Mouse (Mus musculus) MEL-GATA-1-ER (cell line): ENCODE data around the gene Cntd1.

Source experiments
- DNase-seq: peaks from one replicate; pipeline ENCODE4 v3.0.0-alpha.2; 2012; ENCODE audit warnings: low read depth; ENCODE audit errors: extremely low read depth

Cntd1 gene

DNA sequence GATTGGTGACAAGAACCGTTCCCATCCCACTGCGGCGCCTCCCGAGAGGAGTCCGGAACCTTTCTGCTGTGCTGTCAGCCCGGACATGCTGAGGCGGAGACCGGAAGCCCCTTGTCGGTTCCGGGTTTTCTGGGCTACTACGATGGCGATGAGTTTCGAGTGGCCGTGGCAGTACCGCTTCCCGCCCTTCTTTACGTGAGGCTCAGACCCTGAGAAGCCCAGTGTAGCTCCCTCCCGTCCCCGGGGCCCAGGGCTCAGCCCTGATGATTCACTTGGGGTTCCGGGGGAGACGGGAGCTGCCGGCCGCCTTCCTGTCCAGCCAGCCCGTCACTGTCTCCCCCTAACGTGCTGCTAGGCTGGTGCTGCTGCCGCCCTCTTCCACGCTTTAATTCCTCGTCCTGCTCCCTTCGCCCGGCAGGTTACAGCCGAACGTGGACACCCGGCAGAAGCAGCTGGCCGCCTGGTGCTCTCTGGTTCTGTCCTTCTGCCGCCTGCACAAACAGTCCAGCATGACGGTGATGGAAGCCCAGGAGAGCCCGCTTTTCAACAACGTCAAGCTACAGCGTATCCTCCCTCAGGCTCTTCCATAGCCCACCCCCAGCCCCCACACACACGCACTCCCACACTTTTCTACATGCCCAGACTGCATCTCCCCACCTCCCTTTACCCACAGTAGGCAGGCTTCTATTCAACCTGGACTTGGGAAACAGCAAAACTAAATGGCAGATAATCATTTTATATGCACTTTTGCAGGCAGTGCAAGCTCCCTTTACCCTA is 25.0 kb upstream of the Cntd1 start, which contains the start of gene Vps25:
Gene Vps25, plus strand, starts transcription at position 95 of the 777 bp plus-strand sequence.
- peak; percentile 81 for DNase-seq

DNA sequence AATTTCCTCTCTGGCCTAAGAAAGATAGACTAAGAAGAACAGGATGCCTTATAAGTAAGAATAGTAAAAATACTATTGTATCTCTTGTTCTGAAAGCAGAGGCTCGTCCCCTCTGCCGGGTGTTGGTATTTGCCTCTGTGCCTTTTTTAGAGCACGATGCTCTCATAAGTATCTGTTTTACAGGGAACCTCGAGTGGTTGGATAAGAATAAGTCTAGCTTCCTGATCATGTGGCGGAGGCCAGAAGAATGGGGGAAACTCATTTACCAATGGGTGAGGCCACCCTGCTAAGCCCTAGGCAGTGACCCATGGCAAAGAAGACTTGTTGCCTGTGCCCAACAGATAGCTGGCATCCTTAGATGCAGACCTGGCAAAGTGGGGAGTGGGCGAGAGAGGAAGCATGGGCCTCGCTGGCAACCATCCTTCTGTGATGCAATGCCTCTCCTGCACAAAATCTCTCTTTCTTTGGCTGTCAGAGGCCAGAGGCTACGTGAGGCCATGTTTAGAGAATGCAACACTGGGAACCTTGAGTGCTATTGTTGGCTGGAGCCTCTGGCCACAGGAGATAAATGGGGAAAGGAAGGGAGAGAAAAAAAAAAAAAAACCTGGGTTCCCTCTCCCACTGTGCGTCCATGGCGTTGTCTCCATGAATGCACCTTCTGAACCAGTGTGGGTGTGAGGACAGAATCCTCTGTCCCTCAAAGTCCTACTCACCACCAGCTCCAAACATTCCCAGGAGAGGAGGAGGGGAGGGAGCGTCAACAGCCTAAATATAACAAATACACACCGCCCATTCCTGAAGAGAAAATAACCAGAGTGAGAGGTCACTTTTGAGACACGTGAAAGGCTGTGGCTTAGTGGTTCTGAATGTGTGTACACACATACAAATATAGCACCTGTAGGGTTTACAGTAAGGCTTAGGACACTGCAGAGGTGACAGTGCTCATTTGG is 22.7 kb upstream of the Cntd1 start:
- no peak for DNase-seq

DNA sequence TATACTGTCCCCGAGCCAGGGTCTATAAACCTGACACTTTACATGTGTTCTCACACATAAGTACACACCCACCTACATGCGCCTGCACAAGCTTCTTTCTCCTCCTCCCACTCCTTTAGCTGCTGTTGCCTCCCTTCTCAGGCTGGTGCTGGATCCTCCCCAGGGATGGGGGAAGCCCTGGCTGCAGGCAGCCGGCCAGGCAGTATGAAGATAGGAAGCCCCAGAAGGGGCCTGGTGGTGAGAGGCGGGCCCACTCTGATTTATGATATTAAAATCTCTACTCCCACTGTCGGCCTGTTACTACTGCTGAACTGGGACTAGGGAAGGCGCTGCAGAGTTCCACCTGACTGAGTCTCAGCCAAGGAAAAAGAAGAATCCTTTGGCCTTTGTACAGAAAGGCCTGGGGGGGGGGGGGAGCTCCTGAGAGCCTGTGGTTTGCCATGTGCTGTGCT is 19.5 kb upstream of the Cntd1 start:
- no peak for DNase-seq

DNA sequence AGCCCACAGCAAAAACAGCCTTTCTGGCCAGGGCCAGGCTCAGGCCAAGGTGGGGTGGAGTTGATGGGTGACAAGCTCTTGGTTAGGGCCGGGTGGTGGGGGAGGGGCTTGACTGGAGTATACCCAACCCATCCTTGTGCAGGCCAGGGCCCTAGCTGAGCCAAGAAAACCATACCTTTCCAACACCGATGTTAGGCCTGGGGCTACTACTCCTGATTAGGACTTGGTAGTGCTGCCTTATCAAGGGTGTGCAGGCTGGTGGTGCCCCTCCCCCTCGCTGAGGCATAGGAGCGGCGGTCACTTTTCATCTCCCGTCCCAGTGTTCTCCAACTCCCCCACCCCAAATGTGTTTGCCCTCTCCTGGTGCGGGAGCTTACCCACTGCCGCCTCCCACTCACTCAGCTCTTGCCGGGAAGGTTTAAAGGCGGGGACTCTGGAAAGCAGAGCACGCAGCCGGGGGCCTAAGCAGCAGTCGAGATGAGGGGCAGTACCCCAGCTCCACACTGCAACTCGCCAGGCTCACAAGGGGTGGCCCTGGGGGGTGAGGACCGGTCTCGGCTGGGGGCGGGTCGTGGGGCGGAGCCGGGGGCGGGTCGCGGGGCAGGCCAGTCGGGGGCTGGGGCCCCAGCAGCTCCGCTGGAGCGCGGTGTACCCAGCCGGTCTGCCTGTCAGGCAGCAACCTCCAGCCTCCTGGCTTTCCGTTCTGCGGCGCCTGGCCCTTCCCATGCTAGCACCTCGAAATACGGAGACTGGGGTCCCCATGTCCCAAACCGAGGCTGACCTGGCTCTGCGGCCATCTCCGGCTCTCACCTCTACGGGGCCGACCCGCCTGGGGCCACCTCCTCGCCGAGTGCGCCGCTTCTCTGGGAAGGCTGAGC is 18.6 kb upstream of the Cntd1 start, which contains the start of gene Wnk4:
Gene Wnk4, plus strand, starts transcription at position 620 of the 878 bp plus-strand sequence.
- peak; percentile 59 for DNase-seq

DNA sequence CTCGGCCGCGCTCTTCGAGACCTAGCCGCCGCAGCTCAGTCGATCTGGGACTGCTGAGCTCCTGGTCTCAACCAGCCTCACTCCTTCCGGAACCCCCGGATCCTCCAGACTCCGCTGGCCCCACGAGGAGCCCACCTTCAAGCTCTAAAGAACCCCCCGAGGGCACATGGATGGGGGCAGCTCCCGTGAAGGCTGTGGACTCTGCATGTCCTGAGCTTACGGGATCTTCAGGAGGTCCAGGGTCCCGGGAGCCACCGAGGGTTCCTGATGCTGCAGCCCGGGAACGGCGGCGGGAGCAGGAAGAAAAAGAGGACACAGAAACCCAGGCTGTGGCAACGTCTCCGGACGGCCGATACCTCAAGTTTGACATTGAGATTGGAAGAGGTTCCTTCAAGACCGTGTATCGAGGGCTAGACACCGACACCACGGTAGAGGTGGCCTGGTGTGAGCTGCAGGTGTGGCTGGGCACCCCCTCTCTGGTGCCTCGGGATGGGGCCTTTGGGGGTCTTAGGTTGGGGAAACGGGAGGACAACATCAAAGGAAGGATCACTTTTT is 17.9 kb upstream of the Cntd1 start:
- no peak for DNase-seq

DNA sequence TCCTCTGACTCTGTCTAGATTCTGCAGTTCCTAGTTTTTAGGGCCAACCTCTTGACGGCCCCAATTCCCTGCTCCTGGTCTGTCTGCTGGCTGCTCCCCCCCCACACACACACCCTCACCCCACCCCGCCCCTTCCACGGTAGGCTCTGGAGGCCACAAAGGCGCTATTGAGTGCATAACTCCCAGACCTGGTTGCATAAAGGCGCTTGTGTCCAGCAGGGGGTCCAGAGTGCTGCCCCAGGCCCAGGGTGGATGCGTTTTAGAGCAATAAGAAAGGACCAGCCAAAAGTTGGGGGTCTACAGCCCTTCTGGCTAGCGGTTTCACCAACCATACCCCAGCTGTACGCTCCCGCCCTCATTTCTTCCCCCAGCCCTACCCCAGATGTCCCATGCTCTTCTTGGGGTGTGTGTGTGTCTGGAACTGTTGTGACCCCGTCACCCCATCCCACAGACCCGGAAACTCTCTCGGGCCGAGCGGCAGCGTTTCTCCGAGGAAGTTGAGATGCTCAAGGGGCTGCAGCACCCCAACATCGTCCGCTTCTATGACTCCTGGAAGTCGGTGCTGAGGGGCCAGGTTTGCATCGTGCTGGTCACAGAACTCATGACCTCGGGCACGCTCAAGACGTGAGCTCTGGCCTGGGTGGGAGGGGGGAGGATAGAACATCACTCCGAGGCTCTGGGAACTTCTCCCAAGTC is 16.4 kb upstream of the Cntd1 start:
- DNase-seq, result no peak

DNA sequence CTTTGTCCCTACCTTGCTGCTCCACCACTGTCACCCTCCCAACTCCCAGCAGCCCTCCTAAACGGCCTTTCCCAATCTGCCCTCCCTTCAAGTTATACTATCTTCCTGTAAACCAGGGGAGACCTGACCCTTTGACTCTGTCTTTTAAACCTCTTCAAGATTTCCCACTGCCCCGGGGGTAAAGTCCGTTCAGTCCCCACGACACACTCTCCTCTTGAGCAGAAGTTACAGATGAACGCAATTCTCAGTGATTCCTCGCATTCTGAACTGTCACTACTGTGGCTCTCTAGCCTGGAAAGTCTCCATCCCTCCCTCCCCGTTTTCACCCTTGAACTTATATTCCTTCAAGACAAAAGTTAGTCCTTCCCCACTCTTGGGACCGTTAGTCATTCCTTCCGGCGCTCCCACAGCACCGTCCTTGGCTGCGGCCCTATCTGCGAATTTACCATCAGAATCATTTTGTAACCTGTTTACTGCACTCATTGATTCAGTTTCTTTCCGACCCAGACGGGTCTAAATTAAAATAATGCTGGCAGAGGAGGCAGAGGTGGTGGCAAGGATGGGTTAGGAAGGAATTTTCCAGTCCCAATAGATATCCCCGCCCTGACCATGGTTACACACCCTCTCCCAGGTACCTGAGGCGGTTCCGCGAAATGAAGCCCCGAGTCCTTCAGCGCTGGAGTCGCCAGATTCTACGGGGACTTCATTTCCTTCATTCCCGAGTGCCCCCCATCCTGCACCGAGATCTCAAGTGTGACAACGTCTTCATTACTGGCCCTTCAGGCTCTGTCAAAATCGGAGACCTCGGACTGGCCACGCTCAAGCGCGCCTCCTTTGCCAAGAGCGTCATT is 15.4 kb upstream of the Cntd1 start:
- no peak for DNase-seq

DNA sequence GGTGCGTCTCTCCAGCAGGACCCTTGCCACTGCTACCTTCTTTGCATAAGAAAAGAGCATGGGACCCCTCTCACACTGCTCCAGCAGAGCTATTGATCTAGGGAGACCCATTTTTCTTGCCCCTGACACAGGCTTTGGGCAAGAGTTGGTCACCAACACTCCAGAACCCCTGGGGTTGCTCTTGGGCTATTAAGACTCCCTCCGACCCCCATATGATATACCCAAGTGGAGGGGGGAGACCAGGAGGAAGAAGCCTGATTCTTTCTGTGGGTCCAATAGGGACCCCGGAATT is 14.9 kb upstream of the Cntd1 start:
- DNase-seq, result no peak

DNA sequence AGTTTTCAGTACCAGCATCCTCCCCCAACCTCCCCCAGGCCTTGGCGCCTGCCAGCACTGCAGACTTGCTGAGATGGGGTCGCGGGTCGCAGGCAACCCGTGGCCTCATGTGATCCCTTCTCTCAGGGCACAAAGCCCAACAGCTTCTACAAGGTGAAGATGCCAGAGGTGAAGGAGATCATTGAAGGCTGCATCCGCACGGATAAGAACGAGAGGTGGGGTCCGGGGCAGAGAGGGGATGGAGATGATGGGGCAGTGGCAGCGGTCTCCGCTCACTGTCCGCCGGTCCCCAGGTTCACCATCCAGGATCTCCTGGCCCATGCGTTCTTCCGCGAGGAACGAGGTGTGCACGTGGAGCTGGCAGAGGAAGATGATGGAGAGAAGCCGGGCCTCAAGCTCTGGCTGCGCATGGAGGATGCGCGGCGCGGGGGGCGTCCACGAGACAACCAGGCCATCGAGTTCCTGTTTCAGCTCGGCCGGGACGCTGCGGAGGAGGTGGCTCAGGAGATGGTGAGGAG is 13.8 kb upstream of the Cntd1 start:
- DNase-seq, result no peak

DNA sequence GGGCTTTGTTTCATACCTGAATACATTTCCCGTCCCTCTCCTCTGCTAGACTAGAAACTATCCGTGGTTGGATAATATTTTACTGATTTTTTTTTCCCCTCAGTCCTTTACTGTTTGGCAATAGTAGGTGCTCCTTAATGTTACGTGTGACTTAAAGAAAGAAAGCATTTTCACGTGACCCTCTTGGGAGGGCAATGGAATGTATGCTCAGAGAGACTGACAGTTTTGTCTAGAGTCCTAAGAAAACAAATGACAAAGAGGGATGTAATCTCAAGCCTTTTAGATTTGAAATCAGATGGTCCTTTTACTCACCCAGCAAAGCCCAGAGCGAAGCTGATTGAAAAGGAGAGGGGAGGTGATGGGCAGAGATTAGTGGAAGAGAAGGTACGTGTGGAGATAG is 12.9 kb upstream of the Cntd1 start:
- DNase-seq, result no peak

DNA sequence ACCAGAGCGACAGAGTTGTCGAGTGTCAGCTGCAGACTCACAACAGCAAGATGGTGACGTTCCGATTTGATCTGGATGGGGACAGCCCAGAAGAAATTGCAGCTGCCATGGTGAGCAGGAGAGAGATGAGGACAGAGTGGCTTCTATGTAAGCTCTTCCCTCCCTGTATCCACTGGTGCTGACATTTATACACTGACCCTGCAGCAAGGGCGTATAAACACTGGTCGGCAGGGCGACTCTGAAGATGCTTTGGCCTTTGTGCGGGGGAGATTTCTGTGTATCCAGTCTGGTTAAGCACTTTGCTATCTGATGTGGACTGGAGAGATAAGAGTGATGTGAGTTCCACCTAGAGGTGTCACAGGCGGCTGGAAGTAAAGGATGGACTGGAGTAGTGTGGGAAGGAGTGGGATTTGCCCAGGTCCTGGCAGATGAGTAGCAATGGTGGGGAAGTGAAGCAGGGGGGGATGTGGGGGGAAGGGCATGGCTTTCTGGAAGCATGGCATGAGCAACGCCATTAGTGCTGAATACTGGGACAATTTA is 9.2 kb upstream of the Cntd1 start:
- no peak for DNase-seq

DNA sequence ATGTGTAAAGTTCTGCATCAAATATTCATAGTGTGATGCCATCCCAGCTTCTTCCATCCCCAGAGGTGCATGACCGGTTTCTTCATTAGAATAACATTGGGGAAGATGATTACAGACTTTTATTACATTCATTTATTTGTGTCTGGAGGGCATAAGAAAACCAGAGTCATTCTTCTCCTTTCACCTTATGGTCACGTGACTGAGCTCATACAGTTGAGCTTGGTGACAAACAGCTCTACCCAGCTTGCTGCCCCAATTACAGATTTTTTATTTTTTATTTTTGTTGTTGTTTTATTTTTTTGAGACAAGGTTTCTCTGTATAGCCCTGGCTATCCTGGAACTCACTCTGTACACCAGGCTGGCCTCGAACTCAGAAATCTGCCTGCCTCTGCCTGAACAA is 6.4 kb upstream of the Cntd1 start:
- DNase-seq, result no peak

DNA sequence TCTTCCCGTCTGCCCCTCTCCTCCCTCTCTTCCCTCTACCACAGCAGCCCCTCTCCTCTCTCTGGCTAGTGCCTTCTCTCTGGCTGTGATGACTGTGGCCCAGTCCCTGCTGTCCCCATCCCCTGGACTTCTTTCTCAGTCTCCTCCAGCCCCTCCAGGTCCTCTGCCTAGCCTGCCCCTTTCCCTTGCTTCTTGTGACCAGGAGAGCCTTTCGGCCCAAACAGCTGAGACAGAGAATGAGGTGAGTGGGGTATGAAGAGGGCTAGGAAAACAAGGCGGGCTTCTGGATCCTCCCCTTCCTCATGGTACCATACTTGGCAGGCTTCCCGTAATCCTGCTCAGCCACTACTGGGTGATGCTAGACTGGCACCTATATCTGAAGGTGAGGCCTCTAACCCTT is 3.5 kb upstream of the Cntd1 start:
- no peak for DNase-seq

DNA sequence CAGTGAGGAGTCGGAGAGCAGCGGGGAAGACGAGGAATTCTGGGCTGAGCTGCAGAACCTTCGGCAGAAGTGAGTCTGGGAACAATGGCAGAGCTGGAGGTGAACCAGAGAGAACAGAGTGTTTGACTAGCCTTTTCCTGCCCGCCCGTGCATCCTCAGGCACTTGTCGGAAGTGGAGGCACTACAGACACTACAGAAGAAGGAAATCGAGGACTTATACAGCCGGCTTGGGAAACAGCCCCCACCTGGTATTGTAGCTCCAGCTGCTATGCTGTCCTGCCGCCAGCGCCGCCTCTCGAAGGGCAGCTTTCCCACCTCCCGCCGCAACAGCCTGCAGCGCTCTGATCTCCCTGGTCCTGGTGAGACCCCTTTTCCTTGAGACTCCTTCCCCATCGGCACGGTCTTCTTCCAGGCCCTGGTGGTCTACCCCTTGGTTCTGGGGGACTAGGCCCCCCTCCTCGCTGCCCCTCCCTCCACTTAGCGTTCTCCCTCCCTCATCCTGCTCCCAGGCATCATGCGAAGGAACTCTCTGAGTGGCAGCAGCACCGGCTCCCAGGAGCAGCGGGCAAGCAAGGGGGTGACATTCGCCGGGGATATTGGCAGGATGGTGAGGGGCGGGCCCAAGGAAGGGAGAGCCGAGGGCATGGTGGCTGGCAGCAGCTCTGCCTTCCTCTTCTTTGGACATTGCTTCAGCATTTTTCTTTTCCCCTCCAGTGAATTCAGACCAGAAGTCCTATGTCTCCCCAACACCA is 2.3 kb upstream of the Cntd1 start:
- DNase-seq, result no peak

DNA sequence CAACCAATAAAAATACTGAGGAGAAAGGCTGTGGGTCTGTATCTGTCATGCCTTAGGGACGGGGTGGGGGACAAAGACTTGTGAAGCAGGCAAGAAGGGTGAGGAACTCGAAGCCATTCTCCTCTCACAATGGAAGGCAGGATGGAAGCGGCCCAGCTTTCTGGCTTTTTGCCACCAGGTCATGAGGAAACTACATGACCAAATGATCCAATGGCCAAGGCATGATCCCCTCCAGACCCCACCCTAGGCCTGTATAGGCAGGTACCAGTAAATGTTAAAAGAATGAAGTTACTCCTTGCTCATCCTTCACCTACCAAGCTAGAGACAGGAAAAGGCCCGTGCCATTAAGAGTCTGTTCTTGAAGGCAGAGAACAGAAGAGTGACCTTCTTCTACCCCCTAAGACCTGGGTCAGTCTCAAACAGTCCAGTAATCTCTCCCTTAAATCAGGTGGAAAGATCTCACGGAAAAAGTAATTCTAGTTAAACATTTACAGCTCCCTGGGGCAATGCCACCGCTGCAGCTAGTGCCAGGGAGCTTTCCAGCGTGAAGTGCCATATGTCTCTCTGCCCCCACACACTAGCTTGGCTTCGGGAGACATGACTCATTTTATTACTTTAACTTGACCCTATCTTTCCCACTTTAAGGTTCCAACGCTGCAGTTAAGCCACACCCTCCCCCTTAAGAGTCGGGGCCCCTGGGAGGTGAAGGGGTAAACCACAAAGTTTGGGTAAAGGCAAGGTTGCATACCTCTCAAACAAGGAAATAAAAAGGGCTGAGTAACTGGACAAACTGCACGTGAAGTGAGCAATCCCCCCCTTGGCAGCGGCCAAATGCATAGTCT is 1.2 kb upstream of the Cntd1 start:
- peak; percentile 27 for DNase-seq

DNA sequence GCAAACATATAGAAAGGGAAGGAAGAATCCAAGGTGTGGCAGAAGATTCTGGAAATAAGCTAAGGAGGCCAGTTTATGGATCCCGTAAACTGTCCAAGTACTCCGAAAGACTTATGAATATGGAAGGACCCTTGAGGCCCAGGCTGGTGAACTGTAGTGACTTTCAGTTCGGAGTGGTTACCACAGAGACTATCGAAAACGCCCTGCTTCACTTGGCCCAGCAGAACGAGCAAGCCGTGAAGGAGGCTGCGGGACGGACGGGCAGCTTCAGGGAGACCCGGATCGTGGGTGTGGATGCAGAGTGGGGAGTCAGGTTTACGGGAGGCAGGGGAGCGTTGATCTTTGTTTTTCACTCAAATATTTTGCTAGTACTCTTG is 369 bp downstream of the Cntd1 start:
- DNase-seq, result no peak

DNA sequence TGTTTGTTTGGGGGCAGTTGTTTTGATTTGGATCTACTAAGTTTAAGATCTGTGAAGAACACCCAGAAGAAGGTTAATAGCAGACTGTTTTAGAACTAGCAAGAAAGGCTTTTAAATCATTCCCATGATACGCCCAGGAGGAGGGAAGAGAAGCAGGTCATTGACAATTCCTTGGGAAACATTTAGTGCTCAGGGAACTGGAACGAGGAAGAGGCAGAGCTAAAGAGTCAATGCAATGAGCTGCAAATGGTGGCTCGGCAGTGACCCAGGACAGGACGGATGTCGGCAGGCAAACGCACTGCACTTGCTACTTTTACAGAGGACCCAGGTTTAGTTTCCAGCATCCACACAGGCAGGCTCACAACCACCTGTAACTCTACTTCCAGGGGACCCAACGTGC is 2.0 kb downstream of the Cntd1 start:
- no peak for DNase-seq

DNA sequence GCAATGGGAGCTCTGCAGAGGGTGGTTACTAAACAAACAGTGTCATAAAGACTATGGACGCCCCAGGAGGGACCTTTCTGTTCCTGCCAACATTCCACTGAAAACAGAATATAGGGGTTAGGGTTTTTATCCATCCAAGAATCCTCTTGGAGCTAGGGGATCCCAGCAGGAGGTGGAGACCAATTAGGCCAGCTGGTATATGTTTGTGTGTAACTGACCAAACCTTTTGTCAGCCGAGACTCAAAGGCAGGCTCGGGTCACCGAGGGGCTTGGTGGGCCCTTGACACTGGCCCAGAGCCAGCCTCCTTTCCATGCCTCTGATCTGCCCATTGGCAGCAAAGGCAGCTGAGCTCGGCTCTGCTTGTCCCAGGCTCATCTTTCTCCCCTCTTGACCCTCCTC is 4.1 kb downstream of the Cntd1 start:
- no peak for DNase-seq
